Mouse (Mus musculus) heart, adult 11 months (tissue): Measurements from ENCODE around the gene Gnai3.

Experiments used
- DNase-seq: peaks from one replicate; pipeline ENCODE4 v3.0.0; 2022

Gnai3 gene

DNA sequence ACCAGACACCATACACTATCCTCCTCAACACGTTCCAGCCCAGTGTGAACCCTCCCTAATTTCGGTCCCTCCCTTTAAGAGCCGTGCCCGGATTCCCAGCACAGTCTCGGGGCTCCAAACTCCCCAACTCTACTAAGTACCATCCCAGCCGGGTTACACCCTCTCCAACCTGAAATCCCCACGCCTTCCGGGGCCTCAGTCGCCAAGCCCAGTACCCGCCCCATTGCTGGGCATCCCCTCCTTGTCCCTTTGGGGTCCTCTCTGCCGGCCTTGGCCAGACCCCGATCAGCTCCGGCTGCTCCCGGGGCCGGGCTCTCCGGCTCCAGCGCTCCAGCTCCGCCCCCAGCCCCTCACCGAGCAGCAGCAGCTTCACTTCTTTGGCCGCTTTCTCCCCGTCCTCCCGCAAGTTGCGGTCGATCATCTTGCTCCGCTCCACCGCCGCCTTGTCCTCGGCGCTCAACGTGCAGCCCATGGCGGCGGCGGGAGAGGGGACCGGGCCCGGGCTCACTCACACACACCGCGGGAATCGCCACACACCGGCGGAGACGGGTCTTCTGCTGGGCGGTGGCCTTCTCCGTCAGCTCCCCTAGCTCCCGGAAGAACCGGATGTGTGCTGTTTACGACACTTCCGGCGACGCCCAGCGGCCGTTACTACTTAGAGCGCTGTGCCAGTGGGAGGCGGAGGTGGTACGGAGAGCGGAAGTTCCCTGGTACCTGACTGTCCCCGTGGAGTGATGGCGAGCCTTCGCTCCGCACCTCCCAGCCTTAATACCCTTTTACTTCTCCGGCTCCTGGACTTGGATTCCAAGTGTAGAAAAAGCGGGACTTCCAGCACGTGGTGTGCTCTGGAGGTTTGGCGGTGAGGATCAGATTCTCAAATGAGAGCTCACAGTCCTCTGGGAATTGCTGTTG is at the start of gene Gnai3:
Gene Gnai3, minus strand, starts transcription at position 613 of the 912 bp plus-strand sequence.
- DNase-seq, result peak; percentile 99

DNA sequence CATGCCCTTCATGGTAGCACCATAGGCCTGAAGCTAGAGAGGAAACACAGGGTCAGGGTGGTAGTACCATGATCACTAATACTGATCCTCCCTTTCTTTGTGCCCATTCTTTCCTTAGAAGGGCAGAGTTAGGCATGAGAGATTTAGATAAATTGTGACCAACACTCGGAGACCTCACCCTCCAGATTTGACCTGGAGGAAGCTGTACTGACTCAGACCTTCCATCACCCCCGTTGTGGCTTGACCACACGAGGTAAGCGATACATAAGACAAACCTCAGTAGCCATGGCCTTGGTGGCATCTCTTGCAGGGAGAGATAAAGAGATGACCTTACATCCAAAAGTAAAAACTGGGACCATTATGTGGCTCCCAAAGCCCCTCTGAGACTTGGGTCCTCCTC is 49.3 kb upstream of the Gnai3 start:
- DNase-seq, result no peak

DNA sequence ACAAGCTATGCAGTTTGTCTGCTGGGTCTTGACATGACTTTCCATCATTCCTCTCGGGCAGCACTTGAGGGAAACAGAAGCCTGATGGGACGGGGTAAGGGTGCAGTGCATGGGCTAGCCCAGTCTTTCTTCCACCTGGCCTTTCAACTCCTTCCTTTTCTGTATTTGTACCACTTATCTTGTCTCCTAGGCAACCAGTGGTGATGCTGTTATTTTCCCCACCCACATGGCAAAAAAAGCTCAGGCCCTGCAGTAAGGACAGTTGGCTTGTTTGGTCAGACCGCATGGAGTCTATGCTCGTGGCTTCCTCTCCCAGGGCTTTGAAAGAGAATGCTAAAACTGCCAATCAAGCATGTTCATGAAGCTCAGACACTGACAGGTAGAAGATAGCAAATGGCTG is 47.7 kb upstream of the Gnai3 start:
- DNase-seq, result peak; percentile 89

- peak; percentile 86 for DNase-seq
These were observed 44.0 kb upstream of the Gnai3 start for GRCm38 (mm10) chr3:108189897-108190296.

- peak; percentile 87 for DNase-seq
These were observed 43.0 kb upstream of the Gnai3 start for GRCm38 (mm10) chr3:108188716-108189490.

GRCm38 (mm10) chr3:108187111-108187795 is 41.3 kb upstream of the Gnai3 start:
- peak; percentile 88 for DNase-seq

GRCm38 (mm10) chr3:108186098-108187047 is 40.4 kb upstream of the Gnai3 start, which contains the start of gene Amigo1:
Amigo1 (plus strand) TSS chr3:108186335.
- DNase-seq, result peak; percentile 97

GRCm38 (mm10) chr3:108185460-108186097 is 39.6 kb upstream of the Gnai3 start:
- DNase-seq, result peak; percentile 84

DNA sequence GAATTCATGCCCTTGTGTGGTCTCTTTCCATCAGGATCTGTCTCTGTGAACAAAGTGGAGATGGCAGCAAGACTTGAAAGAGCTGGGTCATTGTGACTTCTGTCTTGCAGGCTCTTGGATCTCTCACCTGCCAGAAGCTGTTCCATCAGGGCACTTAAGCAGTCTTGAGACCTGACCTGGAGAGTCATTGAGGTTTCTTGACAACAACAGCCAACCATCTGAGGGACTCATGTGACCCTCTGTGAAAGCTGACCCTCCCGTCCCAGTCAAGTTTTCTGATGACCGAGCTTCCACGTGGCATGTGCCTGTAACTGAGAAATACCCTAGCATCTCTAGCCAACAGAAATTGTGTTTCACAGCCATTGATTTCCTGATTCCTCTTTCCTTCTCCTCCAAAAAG is 38.8 kb upstream of the Gnai3 start:
- DNase-seq, result no peak

DNA sequence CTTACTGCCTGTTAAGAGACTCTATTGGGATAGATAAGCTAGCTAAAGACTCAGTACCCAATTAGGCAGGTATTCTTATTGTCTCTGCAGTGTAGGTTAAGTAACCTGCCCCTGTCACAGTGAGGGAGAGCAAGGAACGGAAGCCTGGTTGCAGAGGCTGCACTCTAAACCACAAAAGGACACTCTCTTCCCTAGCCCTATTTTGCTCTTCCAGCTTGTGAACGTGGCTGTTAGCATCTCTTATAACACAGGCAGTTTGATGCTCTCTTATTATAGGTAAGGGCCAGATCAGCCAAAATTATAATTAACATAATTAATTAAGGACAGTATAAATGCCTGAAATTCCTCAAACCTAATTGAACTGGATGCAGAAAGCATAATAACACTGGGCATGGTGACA is 34.6 kb upstream of the Gnai3 start:
- DNase-seq, result no peak

GRCm38 (mm10) chr3:108178756-108179715 is 33.1 kb upstream of the Gnai3 start:
- DNase-seq, result peak; percentile 80

DNA sequence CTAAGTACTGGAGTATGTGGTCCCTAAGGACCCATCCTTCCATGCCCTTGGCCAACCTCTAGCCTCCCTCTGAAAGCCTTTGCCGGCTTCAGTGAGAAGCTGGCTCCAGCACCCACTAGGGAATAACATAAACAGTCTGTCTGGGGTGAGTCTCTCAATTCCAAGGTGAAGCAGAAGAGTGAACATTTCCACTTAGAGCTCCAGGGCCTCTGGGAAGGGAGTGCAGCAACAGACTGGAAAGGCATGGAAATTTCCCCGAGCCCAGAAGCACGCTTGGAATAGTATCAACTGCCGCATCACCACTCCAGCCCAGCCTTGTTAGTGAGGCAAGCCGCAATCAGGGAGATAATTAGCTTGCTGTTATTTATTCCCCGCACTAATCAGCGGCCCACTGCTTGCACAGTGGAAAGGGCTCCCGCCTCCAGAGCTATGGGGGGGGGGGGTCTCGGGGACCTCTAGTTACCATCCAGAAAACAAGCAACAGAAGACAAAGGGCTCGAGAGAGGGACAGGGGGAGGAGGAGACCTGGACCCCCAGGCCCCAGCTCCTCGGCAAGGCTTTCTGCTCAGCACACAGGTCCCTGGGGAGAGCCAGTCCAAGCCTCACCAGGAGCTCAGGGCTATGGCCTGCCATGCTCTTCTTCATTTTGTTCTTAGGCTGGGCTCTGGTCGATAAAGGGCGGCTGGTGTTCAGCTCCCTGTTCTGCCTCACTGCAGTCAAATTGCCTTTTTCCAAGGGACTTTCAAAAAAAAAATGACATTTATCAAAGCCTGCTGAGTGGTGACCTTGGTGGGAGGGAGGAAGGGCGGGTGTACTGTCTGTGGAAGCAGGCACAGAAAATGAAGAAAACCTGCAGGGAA is 29.0 kb upstream of the Gnai3 start:
- peak; percentile 93 for DNase-seq

DNA sequence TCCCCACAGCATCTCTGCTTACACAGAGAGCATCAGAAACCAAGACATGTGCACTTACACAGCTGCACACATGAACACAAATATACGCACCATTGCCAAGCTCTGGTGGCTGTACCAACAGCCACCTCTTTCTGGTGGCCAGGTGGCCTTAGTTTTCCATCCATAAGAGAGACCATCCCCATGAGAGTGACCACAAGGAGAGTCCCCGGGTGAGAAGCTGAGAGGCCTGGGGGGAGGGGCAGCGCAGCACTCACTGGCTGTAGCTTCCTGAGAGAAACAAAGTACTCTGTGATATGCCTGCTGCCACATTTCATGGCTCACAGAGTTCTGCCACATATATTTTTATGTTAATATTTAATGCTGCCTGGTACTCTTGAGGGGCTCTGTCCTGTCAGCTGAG is 23.3 kb upstream of the Gnai3 start:
- DNase-seq, result no peak

- peak; percentile 92 for DNase-seq
These were observed 21.6 kb upstream of the Gnai3 start for GRCm38 (mm10) chr3:108167499-108167898.

DNA sequence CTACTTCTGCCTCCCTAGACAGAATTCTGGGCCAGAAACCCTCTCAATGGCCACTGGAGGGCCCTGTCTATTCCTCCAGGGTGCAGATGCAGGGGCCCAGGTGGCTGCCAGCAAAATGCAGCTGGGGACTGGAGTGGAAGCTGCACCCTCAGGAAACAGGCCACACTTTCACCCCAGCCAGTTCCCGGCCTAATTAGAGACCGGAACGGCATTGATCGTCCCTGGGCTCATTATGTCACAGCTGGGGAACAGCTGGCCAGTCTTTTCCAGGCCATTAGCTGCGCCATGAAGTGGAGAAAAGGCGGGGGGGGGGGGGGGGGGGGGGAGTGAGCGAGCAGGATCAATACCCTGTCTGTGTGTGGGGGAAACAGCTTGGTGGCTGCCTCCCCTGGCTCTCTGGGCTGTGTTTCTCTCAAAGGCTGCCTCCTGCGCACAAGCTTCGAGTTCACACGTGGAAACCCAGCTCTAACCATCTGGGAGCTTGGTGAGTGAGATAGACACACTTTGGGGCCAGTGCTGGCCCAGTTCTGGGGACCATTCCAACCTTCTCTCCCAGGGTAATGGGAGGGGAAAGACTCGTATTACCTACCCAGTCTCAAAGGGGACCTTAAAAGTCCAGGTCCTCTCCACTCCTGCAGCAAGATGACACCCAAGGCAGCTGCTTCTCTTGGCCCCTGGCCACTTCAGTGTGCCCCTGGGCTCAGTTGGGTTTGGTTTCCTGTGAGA is 20.7 kb upstream of the Gnai3 start:
- peak; percentile 98 for DNase-seq

DNA sequence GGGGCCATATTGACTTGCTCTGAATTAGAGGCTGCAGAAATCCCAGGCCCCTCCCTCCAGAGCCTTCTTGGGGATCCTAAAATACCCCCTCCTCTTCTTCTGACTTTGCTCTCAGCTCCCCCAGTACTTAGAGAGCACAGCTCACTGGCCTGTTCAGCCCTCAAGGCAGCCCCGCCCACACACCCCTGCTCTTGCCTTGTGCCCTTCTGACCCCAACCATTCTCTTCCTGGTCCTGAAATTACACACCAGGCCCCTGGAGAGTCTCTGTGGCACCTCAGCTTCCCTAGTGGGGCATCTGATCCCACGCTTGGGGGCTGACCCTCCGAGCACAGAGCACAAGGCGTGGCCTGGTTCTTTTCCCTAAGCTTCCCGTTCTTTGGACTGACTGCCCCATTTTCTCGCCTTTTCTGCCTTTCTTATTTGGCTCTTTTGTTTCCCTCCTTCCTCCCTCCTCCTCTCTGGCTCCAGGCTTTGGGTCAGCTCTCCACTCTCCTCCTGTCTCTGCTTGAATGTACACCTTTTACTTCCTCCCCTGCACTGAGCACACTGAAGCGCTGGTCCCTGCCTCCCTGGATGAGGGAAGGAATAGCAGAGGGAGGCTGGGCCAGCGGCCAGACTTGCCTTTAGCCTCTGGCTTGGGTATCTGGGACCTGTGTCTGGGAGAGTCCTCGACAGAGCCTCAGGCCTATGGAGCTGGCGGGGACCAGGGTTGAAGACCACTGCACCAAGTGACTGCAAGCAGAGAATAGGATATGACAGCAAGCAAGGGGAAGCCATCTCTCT is 19.8 kb upstream of the Gnai3 start:
- DNase-seq, result peak; percentile 94

DNA sequence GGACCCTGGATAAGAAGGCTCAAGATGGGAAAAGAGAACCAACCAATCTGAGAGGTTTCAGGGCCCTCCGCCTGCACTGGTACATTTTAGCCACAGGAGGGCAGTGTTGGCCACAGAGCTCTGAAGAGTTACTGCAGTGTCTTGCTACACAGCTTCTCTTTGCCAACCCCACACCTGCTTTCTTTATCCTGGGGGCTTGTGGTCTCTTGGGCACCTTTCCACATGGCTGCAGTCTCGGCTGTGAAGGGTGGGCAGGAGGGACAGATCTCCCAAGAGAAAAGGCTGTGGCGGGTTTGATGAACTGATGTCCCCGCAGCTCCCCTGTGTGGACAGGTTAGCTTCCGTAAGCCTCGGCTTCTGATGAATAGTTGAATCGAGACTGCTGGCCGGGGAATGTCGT is 18.9 kb upstream of the Gnai3 start:
- peak; percentile 96 for DNase-seq

GRCm38 (mm10) chr3:108164091-108164490 is 18.1 kb upstream of the Gnai3 start:
- DNase-seq, result peak; percentile 74
